Mouse (Mus musculus) 3T3-L1 (cell line): ENCODE data around the gene Izumo1r.

Experiments used
- DNase-seq: peaks from one replicate; pipeline ENCODE4 v3.0.0-alpha.2; 2015; ENCODE audit warnings: low read depth, low spot score

The Izumo1r gene

DNA sequence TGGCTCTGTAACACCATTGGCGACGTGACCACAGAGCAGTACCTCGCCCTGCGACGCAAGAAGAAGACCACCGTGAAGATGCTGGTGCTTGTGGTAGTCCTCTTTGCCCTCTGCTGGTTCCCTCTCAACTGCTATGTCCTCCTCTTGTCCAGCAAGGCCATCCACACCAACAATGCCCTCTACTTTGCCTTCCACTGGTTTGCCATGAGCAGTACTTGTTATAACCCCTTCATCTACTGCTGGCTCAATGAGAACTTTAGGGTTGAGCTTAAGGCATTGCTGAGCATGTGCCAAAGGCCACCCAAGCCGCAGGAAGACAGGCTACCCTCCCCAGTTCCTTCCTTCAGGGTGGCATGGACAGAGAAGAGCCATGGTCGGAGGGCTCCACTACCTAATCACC lies 35.4 kb downstream of the Izumo1r start:
- DNase-seq: no peak

DNA sequence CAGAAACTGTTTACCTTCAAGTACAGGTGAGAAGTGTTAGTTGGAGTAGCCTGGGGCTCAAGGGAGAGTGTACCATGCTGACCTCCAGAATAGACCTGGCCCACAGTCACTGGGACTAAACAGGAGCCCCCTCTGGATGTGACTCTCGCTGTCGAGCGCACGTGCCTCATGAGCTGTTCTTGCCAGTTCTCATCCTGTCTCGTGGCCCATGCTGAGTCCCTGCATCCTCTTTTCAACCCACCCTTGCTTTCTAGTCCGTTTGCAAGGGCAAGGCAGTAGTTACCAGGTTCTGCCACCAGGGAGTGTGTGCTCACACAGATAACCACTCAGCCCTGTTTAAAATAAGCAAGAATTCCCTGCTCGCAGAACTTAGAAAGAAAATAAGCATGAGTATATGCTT lies 36.8 kb downstream of the Izumo1r start:
- DNase-seq: peak; percentile 32

GRCm38 (mm10) chr9:14864726-14865125 lies 39.0 kb downstream of the Izumo1r start:
- no peak for DNase-seq

- no peak for DNase-seq
Measured at GRCm38 (mm10) chr9:14863126-14863525, 40.6 kb downstream of the Izumo1r start.

DNA sequence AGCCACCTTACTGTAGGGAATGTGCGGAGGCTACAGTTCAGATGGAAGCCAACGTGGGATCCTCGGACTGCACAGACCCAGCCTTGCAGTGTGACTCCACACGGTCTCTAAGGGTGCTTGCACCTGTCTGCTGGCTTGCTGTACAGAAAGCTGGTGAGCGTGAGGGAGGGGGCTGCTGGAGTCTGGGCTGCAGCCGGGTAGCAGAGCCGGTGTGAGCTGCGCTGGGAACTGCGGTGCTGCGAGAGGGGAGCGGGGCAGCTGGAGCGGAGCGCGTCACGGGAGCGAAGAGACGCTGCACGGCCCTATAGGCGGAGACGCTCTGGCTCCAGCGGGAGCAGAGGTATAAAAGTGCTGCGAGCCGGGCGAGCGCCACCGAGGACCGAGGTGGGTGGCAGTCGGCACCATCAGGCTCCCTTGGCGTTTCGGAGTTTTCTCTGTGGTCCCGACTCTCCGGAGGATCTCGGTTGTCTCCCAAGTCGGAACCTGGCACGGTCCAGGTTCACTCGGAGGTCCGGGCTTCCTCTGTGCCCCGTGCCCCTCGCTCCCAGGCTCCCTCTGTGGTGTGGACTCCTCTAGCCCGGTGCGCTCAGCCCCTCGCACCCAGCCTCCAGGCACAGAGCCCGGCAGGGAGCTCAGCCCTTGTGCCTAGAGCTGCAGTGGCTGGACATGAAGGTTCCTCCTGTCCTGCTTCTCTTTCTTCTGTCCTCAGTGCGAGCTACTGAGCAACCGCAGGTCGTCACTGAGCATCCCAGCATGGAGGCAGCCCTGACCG lies 43.7 kb downstream of the Izumo1r start, which contains the start of gene Gpr83:
Gpr83 (plus strand) TSS at position 343 of the 772 bp plus-strand sequence.
- DNase-seq: no peak

DNA sequence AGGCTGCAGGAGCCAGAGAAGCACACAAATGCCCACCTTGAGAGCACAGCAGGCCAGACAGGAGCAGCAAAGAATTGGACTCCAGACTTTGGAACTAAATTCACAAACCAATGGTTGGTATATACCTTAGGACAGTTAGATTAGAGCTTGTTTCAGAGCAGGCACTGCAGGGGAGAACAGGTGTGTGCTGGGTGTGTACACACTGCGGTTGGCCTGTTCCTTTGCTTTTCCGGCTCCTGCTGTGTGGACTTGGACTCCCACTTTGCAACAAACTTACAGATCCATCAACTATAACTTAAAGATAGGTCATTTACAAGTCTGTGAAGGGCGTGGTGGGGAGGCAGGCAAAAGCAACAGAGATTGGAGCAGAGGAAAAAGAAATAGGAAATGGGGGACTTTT lies 45.0 kb downstream of the Izumo1r start:
- no peak for DNase-seq

GRCm38 (mm10) chr9:14858170-14858706 lies 45.5 kb downstream of the Izumo1r start:
- DNase-seq: no peak

DNA sequence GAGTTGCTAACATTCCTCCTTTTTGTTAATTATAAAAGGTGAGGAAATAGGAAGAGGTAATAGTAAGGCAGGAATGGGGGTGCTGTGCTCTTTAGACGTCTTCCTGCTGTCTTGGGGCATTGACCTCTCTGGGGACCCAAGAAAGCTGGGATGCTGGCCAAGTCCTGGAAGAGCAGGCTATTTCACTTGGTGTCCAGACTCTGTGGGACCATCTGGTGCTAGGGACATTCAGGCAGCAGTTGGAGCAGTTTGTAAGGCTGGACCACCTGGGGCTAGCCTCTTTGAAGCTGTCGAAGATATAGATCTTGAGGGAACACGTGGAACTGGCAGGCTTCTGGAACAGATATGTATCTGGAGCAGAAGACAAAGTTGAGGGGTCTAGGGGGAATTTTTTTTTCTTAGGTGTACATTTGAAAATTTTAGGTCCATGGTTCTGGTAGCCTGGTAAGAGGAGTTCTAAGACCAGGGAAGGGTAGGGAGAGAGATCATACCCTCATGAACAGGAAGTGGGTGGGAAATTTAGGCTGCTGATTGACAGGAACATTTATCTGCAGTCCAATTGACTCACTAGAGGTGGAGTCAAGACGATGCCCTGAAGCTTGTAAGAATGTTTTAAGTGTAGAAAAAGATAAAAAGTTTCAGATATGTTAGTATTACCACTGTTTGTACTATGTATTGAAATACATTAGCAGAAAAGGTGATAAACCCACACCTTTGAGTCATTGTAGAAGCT lies 46.7 kb downstream of the Izumo1r start:
- no peak for DNase-seq

- DNase-seq: no peak
Measured at GRCm38 (mm10) chr9:14854585-14854984, 49.2 kb downstream of the Izumo1r start.

DNA sequence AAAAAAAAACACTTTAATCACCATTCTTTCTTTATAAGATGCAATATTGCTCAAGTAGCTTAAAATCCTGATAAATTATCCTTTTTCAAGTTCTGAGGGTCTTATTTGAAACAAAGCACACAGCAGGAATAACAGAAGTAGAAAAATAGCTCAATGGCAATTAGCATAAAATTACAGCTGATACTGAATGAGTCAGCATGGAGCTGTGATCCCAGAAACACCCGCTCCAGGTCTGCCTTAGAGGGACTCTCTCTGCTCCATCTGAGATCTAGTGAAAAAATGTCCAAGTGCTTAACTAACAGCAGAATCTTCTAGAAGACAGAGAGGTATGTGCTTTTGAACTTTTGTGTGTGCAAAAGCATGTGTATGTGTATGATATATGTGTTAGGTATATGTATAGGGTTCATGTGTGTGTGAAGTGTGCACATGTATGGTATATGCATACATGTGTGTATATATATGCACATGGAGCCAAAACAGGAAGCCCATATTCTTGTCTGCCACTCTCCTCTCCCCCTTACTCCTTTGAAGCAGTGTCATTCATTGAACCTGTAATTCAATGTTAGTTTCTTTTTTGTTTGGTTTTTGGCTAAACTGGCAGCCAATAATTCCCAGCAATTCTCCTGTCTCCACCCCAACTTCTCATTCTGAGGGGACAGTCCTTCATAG lies 55.3 kb downstream of the Izumo1r start:
- DNase-seq: no peak

DNA sequence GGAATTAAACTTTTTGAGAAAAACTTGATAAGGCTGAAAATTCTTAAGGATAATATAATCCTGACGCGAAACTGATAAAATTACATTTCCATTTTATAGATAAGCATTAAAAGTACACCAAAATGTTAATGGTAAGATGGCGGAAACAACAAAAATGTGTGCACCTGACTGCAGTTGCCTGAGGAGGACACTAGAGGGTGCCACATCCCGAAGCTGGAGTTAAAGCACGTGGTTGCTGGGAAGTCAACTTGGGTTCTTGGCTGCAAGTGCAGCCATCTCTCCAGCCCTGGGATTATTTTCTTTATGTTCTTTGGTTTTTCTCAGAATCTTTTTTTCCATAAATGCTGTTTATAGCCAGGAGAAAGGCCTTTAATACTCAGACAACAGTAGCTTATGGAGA lies 57.3 kb downstream of the Izumo1r start:
- DNase-seq: peak; percentile 35

- no peak for DNase-seq
Measured at GRCm38 (mm10) chr9:14843901-14844300, 59.8 kb downstream of the Izumo1r start.

DNA sequence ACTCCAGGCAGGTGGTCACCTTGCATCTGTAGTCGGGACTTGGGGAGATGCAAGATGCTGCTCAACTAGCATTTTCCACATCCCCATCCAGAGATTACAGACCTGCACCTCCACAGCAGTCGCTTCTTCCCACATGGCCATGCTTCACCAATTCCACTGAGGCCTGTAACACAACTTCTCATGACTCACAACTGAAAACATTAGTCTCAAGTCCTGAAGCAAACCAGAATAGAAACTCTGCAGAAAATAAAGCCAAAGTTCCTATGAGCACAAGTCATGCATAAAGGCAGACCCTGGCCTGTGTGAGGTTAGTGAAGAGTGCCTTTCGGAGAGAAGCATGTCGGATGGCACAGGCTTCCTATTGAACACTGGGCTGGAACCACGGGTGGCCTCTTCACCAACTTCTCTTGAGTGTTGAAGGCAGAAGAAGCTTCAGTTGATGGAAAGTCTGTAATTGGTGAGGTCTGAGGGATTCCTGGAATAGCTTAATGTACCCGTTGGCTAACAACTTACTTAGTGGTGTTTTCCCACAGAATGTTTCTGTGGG lies 60.4 kb downstream of the Izumo1r start:
- no peak for DNase-seq

DNA sequence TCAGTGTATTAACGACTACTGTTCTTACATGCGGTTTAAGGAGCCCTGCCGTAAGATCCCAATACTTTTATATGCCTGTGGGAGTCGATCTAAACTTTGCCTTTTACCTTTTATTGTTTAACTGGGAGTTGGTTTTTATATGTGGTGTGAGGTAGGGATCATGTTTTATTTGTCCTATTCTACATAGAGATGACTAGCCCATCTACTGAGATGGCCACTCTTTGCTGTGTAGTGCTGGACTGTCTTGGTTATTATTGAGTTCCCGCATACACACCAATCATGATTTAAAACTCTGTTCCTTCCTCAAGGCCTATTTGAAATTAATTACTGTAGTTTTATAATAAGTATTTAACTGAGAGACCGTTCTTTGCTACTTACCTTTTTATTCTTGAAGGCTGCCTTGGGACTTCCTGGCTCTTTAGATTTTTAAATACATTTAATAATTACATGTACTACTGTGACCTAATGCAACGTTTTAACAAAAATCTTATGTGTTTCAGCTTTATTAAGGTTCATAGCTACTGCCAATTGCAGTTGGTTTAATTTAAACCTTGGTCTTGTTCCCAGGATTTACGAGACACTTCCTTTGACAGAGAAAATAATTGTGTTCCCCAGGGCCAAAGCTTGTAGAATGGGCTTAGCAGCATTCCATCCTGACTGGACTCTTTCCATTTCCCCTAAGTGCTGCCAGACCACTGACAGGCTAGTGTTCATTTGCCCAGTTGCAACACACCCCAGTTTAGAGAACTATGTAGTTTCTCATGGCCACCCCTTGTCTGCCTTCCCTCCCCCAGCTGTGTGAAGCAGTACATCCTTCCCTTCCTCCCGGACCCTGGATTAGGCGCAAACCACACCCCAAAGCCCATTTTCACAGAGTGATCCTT lies 61.6 kb downstream of the Izumo1r start:
- peak; percentile 79 for DNase-seq

GRCm38 (mm10) chr9:14839970-14840369 lies 63.8 kb downstream of the Izumo1r start:
- DNase-seq: no peak

- no peak for DNase-seq
Measured at GRCm38 (mm10) chr9:14839527-14839926, 64.2 kb downstream of the Izumo1r start.
